Mouse (Mus musculus) cortical plate, adult 2 months (tissue): Measurements from ENCODE around the gene Hsd11b1.

ENCODE experiments used
- CTCF ChIP-seq: fragments of 200-500 bp; IDR thresholded peaks from 2 replicates; pipeline ENCODE4 v1.5.1; 2011; ENCODE audit warnings: mild to moderate bottlenecking, control low read depth, low read length; ENCODE audit not compliant: insufficient read depth; ENCODE audit errors: extremely low read depth
- POLR2A ChIP-seq: fragments of 200-500 bp; IDR thresholded peaks from 2 replicates; pipeline ENCODE4 v1.6.1; 2011; ENCODE audit warnings: mild to moderate bottlenecking, low read length, control low read depth; ENCODE audit not compliant: insufficient read depth; ENCODE audit errors: extremely low read depth

DNA sequence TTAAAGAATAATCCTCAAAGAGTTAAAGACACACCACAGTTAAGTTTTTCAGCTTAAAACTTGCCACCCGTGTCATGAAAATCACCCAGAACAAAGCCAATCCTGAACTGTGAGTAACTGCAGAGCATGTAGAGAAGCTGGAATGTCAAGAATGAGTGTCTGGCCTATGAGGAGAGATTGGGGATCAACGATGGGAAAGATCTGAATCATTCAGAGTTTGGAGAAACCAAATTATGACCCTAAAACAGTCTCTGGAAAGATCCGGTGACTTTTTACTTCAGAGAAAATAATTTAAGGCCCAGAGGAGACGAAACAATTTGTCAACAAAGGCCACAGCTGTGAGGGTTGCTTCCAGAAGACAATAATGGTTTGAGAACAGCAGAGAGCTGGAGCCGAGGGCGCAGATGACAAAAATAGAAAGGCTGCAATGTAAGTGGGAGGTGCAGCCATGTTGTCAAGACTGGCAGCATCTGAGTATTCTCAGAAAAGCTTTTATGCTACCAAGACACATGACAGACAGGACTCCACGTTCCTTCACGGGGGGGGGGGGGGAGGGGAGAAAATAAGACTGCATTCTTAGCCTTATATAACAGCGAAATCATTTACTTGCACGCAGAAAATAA is 20.2 kb downstream of the Hsd11b1 start:
- no peak for TF ChIP-seq POLR2A
- no peak for TF ChIP-seq CTCF
